Mouse (Mus musculus) gastrocnemius, postnatal 4 days (tissue): Measurements from ENCODE around the gene Chka. TPM values are rescaled to one million over a fixed set of nuclear protein-coding genes. Genes with fewer than 3 reads are reported as not detected.

Experiments used
- DNase-seq, 2 experiments: peaks; one replicate each; pipeline ENCODE4 v3.0.0; 2021 to 2022; ENCODE audit warnings: low spot score in 2 of 2, mixed read lengths in 2 of 2
- total RNA-seq, 2 experiments: library from RNA; stranded (reverse); gene quantifications; 2 replicates each; pipeline ENCODE4 v1.2.3; 2021

Chka gene
- total RNA-seq, 2 experiments from 2014 or later = 13.6 to 14.9 TPM

DNA sequence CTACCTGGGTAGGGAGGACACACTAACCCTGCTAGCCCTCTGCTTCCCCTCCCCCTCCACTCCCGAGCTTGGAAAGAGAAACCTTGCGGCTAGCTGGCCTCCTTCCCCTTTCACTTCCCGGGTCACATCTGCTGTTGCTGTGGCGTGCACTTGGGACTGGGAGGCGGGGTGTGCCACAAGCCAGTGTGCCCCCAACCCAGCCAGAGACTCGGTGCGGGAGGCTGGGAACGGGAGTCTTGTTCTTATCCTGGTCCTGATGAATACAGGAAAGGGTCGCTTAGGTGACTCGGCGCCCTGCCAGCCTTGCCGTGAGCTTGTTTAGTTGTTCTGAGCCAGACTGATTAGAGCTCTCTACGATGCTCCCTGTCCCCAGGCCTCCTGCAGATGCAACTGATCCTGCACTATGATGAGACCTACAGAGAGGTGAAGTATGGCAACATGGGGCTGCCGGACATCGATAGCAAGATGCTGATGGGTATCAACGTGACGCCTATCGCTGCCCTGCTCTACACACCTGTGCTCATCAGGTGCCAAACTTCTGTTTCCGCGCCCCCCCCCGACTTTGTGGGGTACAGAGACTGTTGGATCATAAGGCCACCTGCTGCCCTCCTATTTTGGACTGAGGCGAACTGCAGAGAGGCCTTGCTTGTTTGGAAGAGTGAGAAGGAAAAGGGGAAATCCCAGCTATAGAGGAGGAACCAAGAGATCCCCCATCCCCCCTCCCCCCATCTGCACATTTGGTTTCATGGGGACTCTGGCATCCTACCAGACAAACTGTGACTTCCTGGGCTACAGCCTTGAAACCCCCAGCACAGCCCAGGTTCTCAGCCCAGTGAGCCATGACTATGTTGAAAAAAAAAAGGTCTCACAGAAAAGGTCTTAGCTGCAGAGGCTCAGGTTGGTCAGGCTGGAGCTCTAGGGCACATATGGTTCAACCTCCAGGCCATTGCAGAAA, 84.6 kb downstream of the Chka start:
- DNase-seq = peak in 1 of 2 experiments; percentile 61

DNA sequence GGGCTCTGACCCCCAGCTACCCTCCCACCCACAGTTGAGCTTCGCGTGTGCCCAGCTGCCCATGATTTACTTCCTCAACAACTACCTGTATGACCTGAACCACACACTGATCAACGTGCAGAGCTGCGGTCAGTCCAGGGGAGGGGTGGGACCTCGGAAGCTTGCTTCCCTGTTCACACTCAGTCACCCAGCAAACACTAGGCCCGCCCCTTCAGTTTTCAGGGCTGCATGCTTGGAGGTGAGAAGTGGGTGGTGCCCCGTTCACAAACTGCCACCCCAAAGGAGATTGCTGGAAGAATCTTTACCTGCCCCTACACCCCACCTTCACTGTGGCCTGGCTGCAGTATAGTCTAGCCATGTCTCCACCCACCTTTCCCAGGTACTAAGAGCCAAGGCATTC, 90.7 kb downstream of the Chka start:
- DNase-seq = no peak

DNA sequence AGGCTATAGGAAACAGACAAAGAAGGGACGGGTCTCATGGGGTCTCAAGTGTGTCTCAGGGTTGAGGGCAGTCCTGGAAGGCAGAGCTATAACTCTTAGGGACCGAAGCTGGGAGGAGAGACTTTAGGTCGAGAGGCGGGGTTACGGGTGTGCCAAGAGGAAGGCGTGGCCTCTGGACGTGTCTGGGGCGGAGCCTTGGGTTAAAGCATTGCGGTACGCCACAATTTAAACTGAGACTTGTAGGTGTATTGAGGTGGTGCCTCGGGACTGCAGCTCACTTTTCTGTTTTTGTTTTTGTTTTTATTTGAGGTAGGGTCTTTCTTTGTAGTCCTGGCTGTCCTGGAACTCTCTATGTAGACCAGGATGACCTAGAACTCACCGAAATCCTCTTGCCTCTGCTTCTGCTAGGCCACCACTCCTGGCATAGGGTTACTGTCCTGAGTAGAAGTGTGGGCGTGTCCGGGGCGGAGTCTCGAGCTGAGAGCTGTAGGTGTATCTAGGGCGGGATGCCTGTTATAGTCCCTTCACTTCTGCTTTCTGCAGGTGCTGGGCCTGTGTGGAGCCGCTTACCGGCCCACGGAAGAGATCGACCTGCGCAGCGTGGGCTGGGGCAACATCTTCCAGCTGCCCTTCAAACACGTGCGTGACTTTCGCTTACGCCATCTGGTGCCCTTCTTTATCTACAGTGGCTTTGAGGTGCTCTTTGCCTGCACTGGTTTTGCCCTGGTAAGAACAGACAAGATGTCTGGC, 91.6 kb downstream of the Chka start:
- no peak for DNase-seq

Other genes with a start within 250 kb of the Chka start
- gene Lrp5, start 165.2 kb upstream of the Chka start, total RNA-seq = 10 to 100 TPM; 51.4 to 55.9 TPM
- gene 1810055G02Rik, start 143.5 kb upstream of the Chka start, total RNA-seq = 10 to 100 TPM; 29.8 to 29.9 TPM
- gene Kmt5b, start 84.4 kb upstream of the Chka start, total RNA-seq = 10 to 100 TPM; 34.5 to 37.1 TPM
- gene Tcirg1, start 55.4 kb downstream of the Chka start, total RNA-seq = 10 to 100 TPM; 25.9 to 34.5 TPM
- gene Ndufs8, start 61.0 kb downstream of the Chka start, total RNA-seq = 100 to 1,000 TPM; 182 to 186 TPM
- gene Aldh3b1, start 78.0 kb downstream of the Chka start, total RNA-seq = 1 to 10 TPM; 6.7 to 7.1 TPM
- 10 to 100 TPM; 25.8 to 26.8 TPM for gene Unc93b1, start 83.4 kb downstream of the Chka start, total RNA-seq
- under 1 TPM; 0.08 to 0.12 TPM for gene Aldh3b3, start 106.9 kb downstream of the Chka start, total RNA-seq
- gene Aldh3b2, start 120.6 kb downstream of the Chka start, total RNA-seq = 1 to 10 TPM in 1 of 2 experiments, under 1 TPM in 1; 0.88 to 1.7 TPM
- gene Acy3, start 134.8 kb downstream of the Chka start, total RNA-seq = 1 to 10 TPM; 7.0 to 7.6 TPM
- gene Tbx10, start 141.0 kb downstream of the Chka start, total RNA-seq = not detected
- 10 to 100 TPM; 18.5 to 19.0 TPM for gene Nudt8, start 148.8 kb downstream of the Chka start, total RNA-seq
- gene Gm49405, start 148.9 kb downstream of the Chka start, total RNA-seq = under 1 TPM; 0.49 to 0.74 TPM
- gene Doc2g, start 151.5 kb downstream of the Chka start, total RNA-seq = 1 to 10 TPM; 1.1 to 2.4 TPM
- 100 to 1,000 TPM; 314 to 350 TPM for gene Ndufv1, start 161.0 kb downstream of the Chka start, total RNA-seq
- 100 to 1,000 TPM; 205 to 221 TPM for gene Gstp1, start 186.2 kb downstream of the Chka start, total RNA-seq
- gene Gstp2, start 194.2 kb downstream of the Chka start, total RNA-seq = 10 to 100 TPM; 40.2 to 49.5 TPM
- 1 to 10 TPM in 1 of 2 experiments, not detected in 1; 1.1 TPM for gene Gstp3, start 207.8 kb downstream of the Chka start, total RNA-seq
- gene Cabp2, start 229.8 kb downstream of the Chka start, total RNA-seq = not detected
- 10 to 100 TPM; 22.9 to 23.9 TPM for gene Cdk2ap2, start 245.4 kb downstream of the Chka start, total RNA-seq
- 1 to 10 TPM; 6.1 to 7.3 TPM for gene Pitpnm1, start 248.2 kb downstream of the Chka start, total RNA-seq